Mouse (Mus musculus) frontal cortex, postnatal 10 days (tissue): ENCODE data around the gene Pabpc6.
A peak's percentile ranks its signal among the peaks of the same experiment; 100 is the strongest.

Experiments
- DNase-seq, 2 experiments: peaks; one replicate each; pipeline ENCODE4 v3.0.0; 2022; ENCODE audit warnings: low spot score in 2 of 2, mixed read lengths in 1 of 2

Gene Pabpc6

DNA sequence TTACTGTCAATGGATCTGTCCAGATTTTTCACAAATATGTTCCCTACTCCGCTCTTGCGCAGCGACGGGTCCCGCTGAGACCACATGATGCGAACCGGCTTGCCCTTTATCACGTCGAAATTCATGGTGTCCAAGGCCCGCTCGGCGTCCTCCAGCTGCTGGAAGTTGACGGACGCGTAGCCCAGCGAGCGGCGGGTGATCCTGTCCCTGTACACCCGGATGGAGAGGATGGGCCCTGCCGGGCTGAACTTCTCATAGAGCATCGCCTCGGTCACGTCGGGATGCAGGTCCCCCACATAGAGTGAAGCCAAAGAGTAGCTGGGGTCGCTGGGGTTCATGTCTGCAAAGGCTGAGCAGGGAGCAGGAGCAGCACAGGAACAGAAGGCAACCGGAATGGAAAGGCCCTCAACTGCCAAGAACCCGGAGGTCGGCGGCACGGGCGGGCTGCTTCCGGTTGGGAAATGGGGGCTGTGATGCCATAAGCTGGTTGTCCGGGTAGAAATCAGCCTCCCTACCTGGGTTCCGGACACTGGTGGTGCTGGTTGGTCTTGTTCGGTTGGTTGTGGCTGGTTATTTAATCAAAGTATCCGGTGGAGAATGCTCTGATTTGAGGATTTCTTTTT is at the start of gene Pabpc6:
TSS of gene Pabpc6 (minus strand) at position 435 of the 623 bp plus-strand sequence.
- DNase-seq: no peak

- DNase-seq: no peak
Observed at GRCm38 (mm10) chr17:9710910-9711309, 41.4 kb upstream of the Pabpc6 start.

GRCm38 (mm10) chr17:9708888-9709287 is 39.4 kb upstream of the Pabpc6 start:
- no peak for DNase-seq

DNA sequence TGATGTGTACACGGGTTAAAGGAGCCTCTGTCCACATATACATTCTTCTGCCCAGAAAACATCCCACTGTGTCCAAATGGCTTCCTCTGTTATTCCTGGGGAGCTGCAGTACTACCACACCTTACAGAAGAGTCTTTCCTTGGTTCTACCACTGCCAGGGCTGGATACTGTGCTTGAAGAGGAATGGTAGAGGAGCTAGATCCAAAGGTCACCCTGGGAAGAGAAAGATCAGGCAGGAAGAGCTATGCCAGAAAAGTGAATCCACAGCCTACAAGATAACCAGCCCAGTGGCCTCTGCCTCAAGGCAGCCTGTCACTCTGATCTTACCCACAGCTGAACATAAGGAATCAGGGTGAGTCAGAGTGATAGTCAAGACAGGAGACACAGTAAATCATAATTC is 37.8 kb upstream of the Pabpc6 start:
- no peak for DNase-seq

- DNase-seq: no peak
Observed at GRCm38 (mm10) chr17:9697763-9698162, 28.2 kb upstream of the Pabpc6 start.

GRCm38 (mm10) chr17:9691251-9691650 is 21.7 kb upstream of the Pabpc6 start:
- no peak for DNase-seq

- no peak for DNase-seq
Observed at GRCm38 (mm10) chr17:9683539-9684155, 14.1 kb upstream of the Pabpc6 start.

DNA sequence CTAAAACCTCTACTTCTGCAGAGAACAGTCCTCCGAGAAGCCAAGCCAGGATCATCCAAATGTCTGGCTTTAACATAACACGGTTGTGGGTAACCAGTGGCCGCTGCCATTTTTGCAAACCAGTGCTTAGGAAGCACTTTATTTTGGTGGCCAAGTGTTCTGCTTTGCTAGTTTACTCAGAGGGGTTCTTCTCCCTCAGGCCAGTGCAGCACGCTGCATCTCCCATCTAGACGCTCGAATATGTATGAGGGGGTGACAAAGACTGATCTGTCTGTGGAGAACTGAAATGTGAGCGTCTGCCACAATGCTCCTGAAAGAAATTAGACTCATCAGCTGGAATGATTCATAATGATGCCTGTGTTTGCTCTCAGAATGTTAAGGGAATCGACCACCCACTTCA is 11.2 kb upstream of the Pabpc6 start:
- no peak for DNase-seq

- DNase-seq: no peak
Observed at GRCm38 (mm10) chr17:9675175-9675789, 5.8 kb upstream of the Pabpc6 start.

GRCm38 (mm10) chr17:9667955-9668354 is 1.6 kb downstream of the Pabpc6 start:
- no peak for DNase-seq

- DNase-seq: no peak
Observed at GRCm38 (mm10) chr17:9658651-9659050, 10.9 kb downstream of the Pabpc6 start.

DNA sequence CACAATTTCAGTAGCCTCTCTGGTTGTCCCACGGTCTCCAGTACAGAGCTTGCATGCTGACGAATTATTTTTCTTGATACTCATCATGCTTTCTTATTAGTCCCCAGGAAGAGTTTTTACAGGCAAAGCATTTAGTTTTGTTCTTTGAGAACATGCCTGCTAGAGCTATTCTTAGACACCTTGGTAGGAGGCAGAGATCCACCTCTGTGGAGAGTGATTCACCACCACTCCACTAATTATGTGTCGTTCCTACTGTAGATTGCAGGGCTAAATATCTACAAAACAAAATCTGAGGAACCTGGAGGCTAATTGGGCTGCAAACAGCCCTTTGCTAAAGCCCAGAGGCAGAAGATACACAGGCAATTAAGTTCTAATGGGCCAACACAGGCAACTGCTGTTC is 15.4 kb downstream of the Pabpc6 start:
- no peak for DNase-seq

- DNase-seq: no peak
Observed at GRCm38 (mm10) chr17:9647644-9648043, 21.9 kb downstream of the Pabpc6 start.

GRCm38 (mm10) chr17:9643657-9644180 is 25.8 kb downstream of the Pabpc6 start:
- no peak for DNase-seq

DNA sequence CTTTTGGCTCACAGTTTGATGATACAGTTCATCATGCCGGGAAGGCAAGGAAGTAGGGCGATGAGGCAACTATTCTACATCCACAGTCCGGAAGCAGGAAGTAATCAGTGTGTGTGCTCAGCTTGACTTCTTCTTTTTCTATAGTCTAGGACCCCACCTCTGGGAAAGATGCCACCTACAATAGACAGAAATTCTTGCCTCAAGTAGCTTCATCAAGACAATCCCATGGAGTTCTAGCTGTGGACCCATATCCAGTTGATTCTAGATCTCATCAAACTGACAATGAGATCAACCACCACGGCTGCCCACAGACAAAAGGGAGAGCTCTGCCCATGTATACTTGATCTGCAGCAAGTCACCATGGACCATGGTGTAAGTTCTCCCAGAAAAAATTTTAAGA is 32.5 kb downstream of the Pabpc6 start:
- no peak for DNase-seq

- DNase-seq: peak; percentile 15 to 19
Observed at GRCm38 (mm10) chr17:9632579-9633252, 36.8 kb downstream of the Pabpc6 start.

- DNase-seq: peak; percentile 16 to 26
Observed at GRCm38 (mm10) chr17:9632140-9632539, 37.4 kb downstream of the Pabpc6 start.

GRCm38 (mm10) chr17:9631081-9631480 is 38.4 kb downstream of the Pabpc6 start:
- DNase-seq: no peak

GRCm38 (mm10) chr17:9627011-9627410 is 42.5 kb downstream of the Pabpc6 start:
- no peak for DNase-seq
